Mouse (Mus musculus) embryonic fibroblast, embryonic 13.5 days (primary cell): Measurements from ENCODE around the gene Msx2.

Experiments used
- CTCF ChIP-seq: IDR thresholded peaks from 2 replicates; pipeline ENCODE4 v1.5.1; 2011; ENCODE audit warnings: mild to moderate bottlenecking, control low read depth, low read length, moderate library complexity, borderline replicate concordance; ENCODE audit not compliant: insufficient read depth
- POLR2A ChIP-seq: IDR thresholded peaks from 2 replicates; pipeline ENCODE4 v1.6.1; 2011; ENCODE audit warnings: low read depth, mild to moderate bottlenecking, control low read depth, low read length, moderate library complexity

- TF ChIP-seq POLR2A (no peak), CTCF (no peak)
Observed at GRCm38 (mm10) chr13:53511366-53511765, 38.5 kb upstream of the Msx2 start.
